Mouse (Mus musculus) right cerebral cortex, postnatal 25 days (tissue): ENCODE measurements around the gene Etl4.
"Not testable (repeated sequence)": the region's sequence is repeated elsewhere in the genome, so short reads cannot be mapped to it uniquely, and the experiment has no call there.

Experiments
- DNase-seq: peaks from one replicate; pipeline ENCODE4 v3.0.0; 2022

The Etl4 gene

DNA sequence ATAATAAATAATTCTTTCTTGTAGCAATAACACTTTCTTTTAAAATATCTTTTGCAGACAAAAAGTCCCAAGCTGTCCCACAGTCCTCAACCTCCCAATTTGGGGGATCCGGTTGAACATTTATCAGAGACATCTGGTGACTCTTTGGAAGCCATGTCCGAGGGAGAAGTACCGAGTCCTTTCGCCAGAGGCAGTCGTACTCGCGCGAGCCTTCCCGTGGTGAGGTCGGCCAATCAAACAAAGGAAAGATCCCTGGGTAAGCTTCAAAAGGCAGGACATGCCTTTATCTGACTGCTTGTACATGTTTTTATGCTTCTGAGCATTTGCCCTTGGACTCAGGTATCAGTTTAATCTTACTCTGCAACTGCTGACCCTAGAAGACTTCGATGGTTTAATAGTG is 752.3 kb downstream of the Etl4 start:
- no peak for DNase-seq

DNA sequence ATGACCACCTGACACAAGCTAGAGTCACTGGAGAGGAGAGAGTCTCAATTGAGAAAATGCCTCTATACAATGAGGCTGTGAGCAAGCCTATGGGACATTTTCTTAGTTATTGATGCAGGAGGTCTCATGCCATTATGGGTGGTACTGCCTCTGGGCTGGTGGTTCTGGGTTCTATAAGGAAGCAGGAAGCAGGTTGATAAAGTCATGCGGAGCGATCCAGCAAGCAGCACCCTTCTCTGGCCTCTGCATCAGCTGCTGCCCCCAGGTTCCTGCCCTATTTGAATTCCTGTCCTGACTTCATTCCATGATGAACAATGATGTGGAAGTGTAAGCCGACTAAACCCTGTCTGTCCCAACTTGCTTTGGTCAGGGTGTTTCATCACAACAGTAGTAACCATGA is 753.1 kb downstream of the Etl4 start:
- DNase-seq, result no peak

DNA sequence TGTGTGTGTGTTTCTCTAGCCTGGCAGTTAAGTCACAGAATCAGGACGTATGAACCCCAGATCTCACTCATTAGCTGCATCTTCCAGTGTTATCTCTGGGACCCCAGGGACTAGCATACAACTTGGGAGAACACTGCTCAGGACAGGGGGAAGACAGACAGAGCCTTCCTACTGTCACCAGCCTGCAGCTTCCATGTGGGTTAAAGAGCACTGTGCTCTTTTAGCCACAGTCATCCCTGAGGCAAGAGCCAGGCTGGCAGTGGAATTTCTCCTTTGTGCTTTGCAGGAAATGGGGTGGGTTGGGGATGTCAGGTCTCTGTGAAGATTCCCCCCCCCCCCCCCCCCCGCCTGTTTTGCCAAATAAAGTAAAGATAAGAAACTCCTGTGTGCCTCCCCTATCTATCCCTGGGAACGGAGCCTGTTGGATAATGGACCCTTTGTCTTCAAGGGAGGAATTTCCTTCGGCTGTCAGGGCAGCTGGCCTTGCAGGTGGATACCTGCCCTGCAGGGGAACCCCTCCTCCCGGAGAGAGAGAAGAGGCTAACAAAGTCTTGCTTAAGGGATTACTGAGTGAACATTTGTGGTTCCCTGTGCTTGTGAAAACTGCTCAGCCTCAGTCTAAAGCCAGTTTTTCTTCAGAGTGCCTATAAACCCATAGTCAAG is 755.9 kb downstream of the Etl4 start:
- DNase-seq, result no peak

DNA sequence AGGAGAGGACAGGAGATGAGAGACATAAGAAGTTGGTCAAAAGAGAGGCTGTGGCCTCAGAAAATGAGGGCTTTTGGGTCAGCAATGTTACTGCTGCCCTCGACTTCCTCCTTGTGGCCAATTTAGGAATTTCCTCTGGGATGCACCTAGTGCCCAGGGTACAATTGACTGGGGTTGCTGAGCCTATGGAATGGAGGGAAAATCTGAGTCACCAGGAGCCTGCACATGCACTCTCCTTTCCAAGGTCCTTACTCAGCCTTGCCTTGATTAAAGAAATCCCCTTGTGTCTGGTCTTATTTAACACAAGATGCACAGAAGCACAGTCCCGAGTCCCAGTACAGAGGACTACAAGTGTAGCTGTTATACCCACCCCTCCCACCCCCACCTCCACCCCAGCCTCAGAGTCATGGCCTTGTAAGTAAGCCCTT is 756.5 kb downstream of the Etl4 start:
- DNase-seq, result no peak

DNA sequence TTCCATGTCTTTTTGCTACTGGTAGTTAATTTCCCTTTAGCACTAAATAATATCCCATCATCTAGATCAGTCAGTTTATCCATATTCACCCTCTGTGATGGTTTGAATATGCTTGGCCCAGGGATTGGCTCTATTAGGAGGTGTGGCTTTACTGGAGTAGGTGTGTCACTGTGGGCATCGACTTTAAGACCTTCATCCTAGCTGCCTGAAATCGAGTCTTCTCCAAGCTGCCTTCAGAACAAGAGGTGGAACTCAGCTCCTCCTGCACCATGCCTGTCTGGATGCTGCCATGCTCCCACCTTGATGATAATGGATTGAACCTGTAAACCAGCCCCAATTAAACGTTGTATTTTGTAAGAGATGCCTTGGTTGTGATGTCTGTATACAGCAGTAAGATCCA is 758.3 kb downstream of the Etl4 start:
- DNase-seq, result no peak

DNA sequence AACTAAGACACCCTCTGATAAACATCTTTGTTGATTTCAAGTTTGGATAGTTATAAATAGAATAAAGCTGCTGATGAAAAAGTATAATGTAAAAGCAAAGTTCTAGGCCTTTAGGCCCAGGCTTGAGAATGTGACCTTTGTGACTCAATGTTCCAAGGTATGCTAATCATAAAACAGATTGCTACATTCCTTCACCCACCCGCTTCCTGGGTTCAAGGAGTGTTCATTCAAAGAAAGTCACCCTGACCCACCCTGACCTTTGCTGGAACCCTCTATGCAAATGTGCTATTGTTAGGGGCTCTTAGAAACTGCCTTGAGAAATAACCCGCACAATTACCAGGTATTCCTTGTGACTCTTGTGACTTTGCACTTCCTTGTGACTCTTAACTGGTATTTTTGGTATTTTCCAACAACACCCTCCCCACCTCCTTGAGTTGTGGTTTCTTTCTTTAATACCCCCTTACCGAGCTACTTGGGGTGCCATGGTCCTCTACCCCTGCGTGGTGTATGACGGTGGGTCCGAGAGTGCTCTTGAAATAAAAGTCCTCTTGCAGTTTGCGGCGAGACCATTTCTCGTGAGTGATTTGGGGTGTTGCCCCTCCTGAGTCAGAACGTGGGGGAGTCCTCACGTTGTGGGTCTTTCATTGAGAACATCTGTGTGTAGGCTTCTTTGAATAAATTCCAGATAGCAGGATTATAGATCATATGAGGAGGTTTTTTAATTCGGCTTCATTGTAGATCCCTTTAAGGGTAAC is 758.9 kb downstream of the Etl4 start:
- DNase-seq, result not testable (repeated sequence)

DNA sequence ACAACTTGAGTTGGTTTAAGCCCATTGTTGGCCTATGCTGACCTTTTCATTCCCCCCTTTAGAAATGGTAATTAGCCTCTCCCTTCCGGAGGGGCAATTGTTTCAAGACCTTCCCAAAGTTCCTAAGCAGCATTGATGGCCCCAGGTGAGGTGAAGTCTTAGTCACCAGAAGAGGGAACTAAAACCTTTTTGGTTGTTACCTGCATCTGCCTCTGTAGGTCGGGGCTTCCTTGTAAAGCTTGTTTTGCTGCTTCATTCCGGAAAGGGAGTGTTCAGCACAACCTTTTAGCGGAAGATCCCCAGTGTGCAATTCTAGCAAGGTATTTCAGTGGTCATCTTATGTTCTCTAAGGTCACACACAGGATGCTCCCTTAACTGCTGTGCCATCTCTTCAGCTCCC is 759.8 kb downstream of the Etl4 start:
- no peak for DNase-seq

DNA sequence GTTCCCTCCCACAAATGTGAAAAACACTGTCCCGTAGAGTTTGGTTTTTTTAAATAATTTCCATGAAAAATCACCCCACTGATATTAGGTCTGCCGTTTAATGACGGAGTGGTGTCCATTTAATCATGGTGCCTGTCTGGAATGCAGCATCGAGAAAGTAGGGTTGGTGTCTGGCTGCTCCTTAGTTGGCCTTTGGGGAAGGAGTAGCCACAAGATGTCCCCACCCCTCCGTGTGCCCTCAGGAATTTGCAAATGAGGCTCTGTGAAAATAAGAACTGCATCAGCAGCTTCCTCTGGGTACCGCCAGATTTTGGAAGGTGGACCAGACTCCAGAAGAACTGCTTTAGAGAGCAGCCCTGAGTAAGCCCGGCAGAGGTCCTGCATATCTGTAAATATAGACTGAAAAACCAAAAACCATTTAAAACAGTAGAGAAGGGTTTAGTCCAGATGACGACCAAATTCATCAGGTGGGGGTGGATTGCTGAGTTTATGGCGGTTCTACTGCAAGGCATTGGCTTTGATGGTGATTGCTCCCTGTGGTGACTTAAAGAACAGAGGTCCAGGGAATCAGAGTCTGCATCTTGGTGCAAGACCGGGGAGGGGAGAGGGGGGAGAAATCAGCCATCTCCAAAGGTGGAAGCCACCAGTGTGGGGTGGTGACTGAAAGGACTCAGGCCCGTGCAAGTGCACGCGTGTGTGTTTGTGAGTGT is 762.1 kb downstream of the Etl4 start:
- DNase-seq, result no peak

DNA sequence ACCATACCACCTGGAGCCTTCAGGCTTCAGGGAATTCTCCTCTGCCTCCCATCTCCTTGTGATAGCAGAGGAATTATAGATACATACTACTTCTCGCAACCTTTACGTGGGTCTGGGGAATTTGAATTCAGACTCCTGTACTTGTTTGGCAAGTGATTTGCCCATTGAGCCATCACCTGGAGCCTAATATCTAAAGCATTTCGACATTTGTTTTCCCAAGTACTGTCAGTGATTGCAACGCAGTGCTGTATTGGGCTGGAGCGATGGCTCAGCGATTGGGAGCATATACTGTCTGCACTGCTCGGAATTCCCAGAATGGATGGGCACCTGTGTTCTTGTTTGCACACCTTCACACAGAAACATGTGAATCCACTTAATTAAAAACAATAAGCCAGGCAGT is 762.7 kb downstream of the Etl4 start:
- no peak for DNase-seq

DNA sequence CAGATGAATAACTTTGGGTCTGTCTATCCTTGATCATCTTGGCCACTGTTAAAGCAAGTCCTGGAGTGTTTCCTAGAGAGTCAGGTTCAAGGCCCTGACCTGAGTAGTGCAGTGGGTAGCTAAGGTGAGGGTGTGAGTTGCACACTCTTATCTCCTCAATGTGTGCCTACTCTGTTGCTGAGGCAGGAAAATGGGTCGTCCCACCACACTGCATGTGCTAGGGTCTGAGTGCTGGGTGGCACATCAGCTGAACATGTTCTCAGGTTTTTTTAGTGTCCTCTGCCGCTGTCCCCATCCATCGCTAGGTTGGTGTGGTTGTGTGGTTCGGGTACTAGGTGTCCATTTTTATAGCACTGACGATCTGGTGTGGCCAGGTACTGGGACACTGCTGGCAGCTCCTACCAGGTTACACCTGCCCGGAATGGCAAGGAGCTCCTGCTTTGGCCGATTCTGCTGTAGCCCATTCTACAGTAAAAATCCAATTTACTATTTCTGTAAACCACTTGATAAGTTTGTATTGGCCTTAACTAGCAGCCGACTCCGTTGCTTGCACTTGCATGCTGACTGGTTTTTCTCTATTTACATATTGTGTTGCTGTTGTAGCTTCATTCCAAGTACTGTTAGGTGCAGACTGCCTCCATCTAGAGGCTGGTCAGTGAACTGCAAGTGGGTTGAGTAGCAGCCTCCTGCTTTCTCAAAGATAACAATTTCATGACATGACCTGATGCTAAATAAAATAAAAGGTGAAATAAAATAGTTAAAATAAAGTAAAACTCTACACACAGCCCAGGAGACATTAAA is 763.4 kb downstream of the Etl4 start:
- peak; percentile 58 for DNase-seq

DNA sequence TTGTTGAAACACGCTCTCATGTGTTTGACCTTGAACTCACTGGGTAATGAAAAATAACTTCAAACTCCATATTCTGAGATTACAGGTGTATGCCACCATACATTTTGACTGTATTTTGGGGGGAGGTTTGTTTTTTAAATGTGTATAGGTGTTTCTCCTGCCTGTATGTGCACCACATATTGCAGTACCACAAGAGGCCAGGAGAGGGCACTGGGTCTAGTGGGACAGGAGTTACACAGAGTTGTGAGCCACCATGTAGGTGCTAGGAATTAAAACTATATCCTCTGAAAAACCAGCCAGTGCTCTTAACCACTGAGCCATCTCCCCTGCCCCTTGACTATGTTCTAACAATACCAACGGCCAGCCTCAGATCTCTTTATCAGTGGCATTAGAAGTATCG is 766.8 kb downstream of the Etl4 start:
- no peak for DNase-seq

DNA sequence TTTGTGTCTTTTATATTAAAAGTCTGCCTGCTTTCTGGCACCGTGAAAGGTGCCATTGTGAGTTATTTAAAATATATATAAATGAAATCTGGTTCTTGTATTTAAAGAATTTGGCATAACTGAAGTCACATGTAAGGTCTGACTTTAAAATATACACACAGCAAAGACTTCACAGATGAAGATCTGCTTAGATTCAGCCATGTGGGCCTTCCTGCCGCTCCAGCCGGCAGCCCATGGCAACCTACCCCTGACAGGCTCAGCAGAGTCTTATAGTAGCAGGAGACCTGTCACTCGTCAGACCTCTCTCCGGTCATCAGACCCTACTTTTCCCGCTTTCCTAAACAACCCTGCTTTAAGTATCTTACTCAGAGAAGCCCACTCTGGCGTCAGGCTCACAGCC is 769.2 kb downstream of the Etl4 start:
- DNase-seq, result no peak

DNA sequence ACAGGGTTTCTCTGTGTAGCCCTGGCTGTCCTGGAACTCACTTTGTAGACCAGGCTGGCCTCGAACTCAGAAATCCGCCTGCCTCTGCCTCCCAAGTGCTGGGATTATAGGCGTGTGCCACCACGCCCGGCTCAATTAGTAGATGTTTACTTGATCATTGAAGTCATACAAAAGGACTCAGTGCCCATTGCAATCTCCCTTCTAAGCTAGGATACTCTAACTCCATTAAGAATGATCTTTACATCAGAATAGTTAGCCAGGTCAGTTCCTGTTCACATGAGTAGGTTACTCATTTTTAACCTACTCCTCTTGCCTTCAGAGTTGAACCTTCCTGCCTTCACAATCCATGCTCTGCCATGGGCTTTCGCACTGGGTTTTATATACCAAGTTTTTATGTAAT is 772.6 kb downstream of the Etl4 start:
- not testable (repeated sequence) for DNase-seq

DNA sequence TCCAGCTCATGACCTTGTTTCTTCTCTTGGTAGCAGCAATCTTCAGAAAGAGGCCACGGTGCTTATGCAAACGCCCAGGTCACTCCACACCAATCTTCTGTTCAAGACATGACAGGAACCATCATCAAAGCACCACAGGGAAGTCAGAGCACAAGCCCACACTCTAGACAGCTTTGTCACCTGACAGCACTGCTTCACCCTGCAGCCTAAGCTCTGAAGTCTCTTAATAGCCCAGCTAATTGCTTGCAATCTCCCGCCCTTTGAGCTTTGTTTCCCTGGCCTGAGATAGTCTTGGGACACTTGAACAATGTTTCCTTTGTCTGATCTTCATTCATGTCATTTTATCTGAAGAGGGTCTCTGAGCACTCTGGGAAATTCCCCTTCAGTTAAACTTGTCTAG is 779.8 kb downstream of the Etl4 start:
- DNase-seq, result no peak

DNA sequence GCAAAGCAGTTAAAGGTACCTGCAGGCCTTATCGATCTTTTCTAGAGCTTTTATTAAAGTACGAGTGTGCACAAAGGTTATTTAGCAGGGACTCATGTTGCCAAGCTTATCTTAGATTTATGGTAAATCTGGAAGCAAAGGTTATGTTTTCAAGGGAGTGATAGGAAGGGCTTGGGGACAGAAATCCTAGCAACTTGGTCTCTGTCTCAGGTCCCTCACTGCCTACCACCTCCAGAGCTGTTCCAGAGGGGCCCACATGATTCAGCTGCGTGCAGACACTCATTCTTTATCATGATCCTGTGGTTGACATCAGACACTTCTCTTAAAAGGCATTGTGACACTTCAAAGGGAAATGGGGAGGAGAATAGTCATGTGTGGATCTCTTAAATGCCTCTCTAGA is 783.3 kb downstream of the Etl4 start:
- no peak for DNase-seq

DNA sequence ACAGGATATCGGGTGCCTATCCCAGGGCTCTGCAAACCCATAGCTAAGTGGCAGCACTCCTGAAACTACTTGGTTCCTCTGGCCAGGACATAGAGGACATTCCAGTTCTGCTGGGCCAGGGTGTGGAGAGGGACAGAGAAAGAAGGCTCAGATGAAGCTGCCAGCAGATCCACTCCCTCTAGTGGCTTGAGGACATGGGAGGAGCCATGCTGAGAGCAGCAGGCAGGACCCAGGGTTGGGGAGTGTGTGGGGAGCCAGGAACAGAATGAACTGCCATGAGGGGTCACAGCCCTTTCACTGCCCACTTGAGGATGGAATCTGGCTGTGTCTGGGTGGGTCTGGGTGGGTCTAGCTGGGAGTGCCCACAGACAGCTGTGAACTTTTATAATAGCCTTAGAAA is 784.2 kb downstream of the Etl4 start:
- no peak for DNase-seq

DNA sequence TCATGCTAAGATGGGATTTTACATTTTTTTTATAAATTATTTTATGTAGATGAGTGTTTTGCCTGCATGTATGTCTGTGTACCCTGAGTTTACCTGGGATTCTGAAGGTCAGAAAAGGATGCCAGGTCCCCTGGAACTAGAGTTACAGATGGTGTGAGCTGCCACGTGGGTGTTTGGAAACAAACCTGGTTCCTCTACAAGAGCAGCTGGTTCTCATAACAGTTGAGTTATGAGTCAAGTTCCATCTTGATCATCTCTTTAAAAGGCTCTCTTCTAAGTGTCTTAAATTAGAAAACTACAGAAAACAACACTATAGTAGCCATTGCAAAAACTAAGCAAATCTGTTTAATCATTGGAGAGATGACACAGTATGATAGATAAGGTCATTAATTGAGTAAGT is 788.1 kb downstream of the Etl4 start:
- peak; percentile 28 for DNase-seq

DNA sequence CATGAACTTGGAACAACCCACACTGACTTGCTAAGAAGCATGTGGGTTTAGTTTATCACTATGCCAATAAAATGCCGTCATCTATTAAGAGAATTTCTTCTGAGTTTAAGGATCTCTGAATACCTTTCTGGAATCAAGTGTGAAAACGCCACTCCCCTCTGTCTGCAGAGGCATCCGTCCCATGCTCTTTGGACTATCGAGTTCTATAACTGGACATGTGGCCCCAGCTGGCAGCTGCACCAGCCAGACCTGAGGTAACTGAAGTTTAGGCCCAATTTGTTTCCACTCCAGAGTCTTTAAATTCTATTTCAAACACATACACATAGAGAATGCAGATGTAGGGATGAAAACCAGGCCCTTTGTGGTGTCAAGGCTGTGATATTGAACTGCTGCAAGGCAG is 795.5 kb downstream of the Etl4 start:
- no peak for DNase-seq

DNA sequence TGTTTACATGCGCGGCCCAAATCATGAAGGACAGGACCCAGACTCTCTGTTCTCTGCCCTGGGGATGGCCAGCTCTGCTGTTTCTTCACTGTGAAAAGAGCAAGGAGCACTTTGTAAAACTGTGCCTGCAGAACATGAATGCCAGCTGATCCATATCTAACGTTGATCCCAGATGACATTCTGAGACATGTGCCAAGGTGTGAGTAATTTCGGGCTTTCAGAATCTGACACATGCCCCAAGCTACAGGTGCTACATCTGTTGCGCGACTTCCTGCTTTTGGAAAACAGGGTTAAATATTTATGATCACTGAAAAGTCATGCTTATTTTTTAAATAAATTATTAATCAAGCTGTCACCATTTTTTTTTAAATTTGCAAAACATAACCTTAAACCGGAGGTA is 801.0 kb downstream of the Etl4 start:
- DNase-seq, result no peak

DNA sequence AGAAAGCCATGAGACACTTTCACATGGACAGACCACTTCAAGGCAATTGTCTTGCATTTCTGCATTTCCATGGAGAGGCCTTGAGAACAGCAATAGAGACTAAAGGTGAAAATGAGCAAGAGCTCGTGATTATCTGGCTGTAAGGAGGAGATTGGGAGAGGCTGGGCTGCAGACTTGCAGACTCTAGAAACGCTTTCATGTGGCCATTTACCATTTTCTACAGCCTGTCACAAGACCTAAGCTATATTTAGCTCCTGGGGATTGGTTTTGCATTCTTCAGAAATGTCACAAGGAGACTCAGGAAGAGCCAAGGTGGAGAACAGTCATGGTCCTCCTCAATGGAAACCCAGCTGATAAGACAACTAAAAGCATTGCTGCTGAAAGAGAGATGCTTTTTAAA is 801.4 kb downstream of the Etl4 start:
- DNase-seq, result no peak

DNA sequence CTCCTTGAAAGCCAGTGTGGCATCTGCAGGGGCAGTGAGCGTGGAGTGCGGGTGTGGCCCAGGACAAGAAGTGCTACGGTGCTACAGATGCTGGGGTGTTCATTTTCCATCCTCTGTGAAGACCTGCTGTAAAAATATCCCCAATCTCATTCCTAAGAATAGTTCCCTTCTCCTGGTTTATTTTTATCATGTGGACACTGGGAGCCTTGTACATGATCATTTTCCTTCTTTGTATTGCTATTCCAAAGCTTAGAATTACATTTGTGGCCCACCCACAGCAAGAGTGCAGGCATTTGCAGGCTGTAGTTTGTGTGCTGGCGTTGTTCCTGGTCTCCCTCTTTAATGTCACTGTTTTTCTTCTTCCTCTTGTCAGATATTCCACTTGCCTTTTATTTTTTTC is 809.5 kb downstream of the Etl4 start:
- no peak for DNase-seq

DNA sequence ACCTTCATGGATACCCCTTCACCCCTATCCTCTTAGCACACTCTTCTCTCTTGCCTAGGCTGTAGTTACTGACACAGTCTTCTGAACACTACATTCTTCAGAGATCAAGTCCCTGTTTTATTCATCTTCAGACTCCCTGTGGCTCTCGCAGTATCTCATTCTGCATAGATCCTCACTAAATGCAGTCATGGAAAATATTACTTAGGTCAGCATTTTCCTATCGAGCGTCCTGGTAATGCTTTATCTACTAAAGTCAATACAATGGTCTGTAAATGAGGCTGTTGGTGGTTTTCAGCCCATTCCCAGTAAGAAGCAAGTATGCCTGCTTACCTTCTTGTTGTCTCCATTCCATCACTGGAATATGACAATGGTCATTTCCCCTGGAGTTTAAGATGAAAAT is 811.5 kb downstream of the Etl4 start:
- no peak for DNase-seq
